Mouse (Mus musculus) embryonic fibroblast, embryonic 13.5 days (primary cell): ENCODE results near the gene Dennd1a.

Experiments
- CTCF ChIP-seq: IDR thresholded peaks from 2 replicates; pipeline ENCODE4 v1.5.1; 2011; ENCODE audit warnings: mild to moderate bottlenecking, control low read depth, low read length, moderate library complexity, borderline replicate concordance; ENCODE audit not compliant: insufficient read depth
- POLR2A ChIP-seq: IDR thresholded peaks from 2 replicates; pipeline ENCODE4 v1.6.1; 2011; ENCODE audit warnings: low read depth, mild to moderate bottlenecking, control low read depth, low read length, moderate library complexity

GRCm38 (mm10) chr2:37768903-37769302 is 518.3 kb downstream of the Dennd1a start:
- no peak for TF ChIP-seq CTCF
- no peak for TF ChIP-seq POLR2A
